Mouse (Mus musculus) hindbrain, embryonic 11.5 days (tissue): Measurements from ENCODE around the gene Pdia3. TPM values are rescaled to one million over a fixed set of nuclear protein-coding genes. Genes with fewer than 3 reads are reported as not detected.
"Not testable (repeated sequence)": the region's sequence is repeated elsewhere in the genome, so short reads cannot be mapped to it uniquely, and the experiment has no call there.

ENCODE experiments used
- ATAC-seq: fragments of 200-750 bp; cut with Nextera tagmentation; 2 replicates; pipeline ENCODE4 v1.8.0; 2017; ENCODE audit warnings: mild to moderate bottlenecking, moderate TSS enrichment, moderate library complexity; ENCODE audit not compliant: low FRiP score
- DNase-seq: peaks from one replicate; pipeline ENCODE4 v3.0.0-alpha.2; 2015; ENCODE audit warnings: low spot score
- H3K27ac ChIP-seq: fragments of 300-500 bp; sonication (generic); 2 replicates; pipeline ENCODE4 v1.5.1; 2014; ENCODE audit warnings: mild to moderate bottlenecking, low read depth, low read length
- H3K27me3 ChIP-seq: fragments of 300-500 bp; sonication (generic); 2 replicates; pipeline ENCODE4 v1.6.1; 2014; ENCODE audit warnings: mild to moderate bottlenecking, low read length, moderate library complexity, mixed read lengths; ENCODE audit not compliant: control insufficient read depth, insufficient read depth
- H3K36me3 ChIP-seq: fragments of 300-500 bp; sonication (generic); 2 replicates; pipeline ENCODE4 v1.6.1; 2014; ENCODE audit warnings: mild to moderate bottlenecking, low read length, moderate library complexity, mixed read lengths; ENCODE audit not compliant: control insufficient read depth, insufficient read depth
- H3K4me1 ChIP-seq: fragments of 300-500 bp; sonication (generic); replicated peaks from 2 replicates; pipeline ENCODE4 v1.6.1; 2014; ENCODE audit warnings: low read length, mixed read lengths; ENCODE audit not compliant: control insufficient read depth, insufficient read depth
- H3K4me2 ChIP-seq: fragments of 300-500 bp; sonication (generic); replicated peaks from 2 replicates; pipeline ENCODE4 v1.6.1; 2014; ENCODE audit warnings: mild to moderate bottlenecking, low read depth, low read length
- H3K4me3 ChIP-seq: fragments of 300-500 bp; sonication (generic); 2 replicates; pipeline ENCODE4 v1.5.1; 2014; ENCODE audit warnings: low read depth, low read length
- H3K9ac ChIP-seq: fragments of 300-500 bp; sonication (generic); 2 replicates; pipeline ENCODE4 v1.6.1; 2014; ENCODE audit warnings: low read depth, low read length
- H3K9me3 ChIP-seq: fragments of 300-500 bp; sonication (generic); 2 replicates; pipeline ENCODE4 v1.6.1; 2016; ENCODE audit warnings: low read length; ENCODE audit not compliant: control insufficient read depth
- WGBS: fragments of 180-500 bp; shearing (Covaris S2); extraction: QIAGEN DNeasy Blood & Tissue Kit; methylation state at CpG from one replicate; pipeline ENCODE4 v1.1.7; 2014; 5-methylcytosine and 5-hydroxymethylcytosine counted together
- polyA plus RNA-seq: library from polyadenylated mRNA; unstranded; fragments of >200 nt; fragmentation: Nextera tagmentation; extraction: Ambion mirVana; gene quantifications from 2 replicates; pipeline ENCODE4 v1.2.1, GENCODE M21; 2014

The Pdia3 gene
- polyA plus RNA-seq, 1 experiment from 2014 or later = 470 TPM

DNA sequence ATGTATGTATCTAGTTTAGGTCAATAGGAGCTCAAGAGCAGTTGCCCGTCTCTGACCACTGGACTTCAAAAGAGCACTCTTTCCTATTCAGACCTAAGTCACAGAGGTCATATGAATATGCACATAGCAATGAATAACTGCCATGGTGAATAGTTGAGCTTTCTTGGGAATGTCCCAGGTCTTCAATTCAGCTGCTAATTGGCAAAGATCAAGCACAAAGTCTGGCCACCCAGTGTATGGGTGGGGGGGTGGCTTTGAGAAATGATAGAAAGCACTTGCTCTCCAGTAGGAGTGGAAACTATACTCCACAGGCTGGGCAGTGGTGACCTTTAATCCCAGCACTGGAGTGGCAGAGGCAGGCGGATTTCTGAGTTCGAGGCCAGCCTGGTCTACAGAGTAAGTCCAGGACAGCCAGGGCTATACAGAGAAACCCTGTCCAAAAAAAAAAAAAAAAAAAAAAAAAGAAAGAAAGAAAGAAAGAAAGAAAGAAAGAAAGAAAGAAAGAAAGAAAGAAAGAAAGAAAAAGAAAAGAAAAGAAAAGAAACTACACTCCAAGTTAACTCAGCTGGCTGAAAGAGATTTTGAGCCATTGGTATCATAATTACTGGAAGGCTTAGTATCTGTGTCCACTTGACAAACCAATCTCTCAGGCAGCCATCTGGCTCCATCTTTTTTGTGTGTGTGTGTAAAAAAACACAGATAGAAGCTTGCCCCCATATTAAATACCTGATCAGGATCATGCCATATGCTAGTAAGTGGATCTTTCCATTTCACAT is 64.1 kb downstream of the Pdia3 start:
- ATAC-seq (no peak), DNase-seq (no peak)
- Histone ChIP-seq H3K4me1 (no peaks in the 10 kb centered on the region), H3K27ac (no peak overlapping the region), H3K4me2 (no peak overlapping the region), H3K27me3 (no peaks in the 10 kb centered on the region), H3K36me3 (no peaks in the 10 kb centered on the region), H3K9ac (no peak overlapping the region), H3K4me3 (no peak overlapping the region), H3K9me3 (no peaks in the 10 kb centered on the region)
- 72% methylated on average over 3 of the region's 3 CpGs for WGBS

DNA sequence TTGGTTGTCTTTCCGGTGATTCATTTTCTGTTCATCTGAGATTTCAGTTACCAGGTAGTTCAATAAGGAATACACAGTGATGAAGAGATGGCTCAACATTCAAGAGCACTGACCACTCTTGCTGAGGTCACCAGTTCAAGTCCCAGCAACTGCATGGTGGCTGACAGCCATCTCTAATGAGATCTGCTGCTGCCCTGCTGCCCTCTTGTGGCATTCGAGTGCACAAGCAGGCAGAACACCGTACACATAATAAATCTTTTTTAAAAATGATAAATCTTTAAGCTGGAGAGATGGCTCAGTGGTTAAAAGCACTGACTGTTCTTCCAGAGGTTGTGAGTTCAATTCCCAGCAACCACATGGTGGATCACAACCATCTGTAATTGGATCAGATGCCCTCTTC is 66.9 kb downstream of the Pdia3 start:
- Histone ChIP-seq H3K36me3 (no peaks in the 10 kb centered on the region), H3K4me3 (no peak overlapping the region), H3K9me3 (no peaks in the 10 kb centered on the region), H3K4me1 (no peaks in the 10 kb centered on the region), H3K4me2 (no peak overlapping the region), H3K9ac (no peak overlapping the region), H3K27ac (no peak overlapping the region), H3K27me3 (no peaks in the 10 kb centered on the region)
- WGBS = 64% methylated on average over 3 of the region's 3 CpGs
- DNase-seq (peak; percentile 35), ATAC-seq (no peak)

DNA sequence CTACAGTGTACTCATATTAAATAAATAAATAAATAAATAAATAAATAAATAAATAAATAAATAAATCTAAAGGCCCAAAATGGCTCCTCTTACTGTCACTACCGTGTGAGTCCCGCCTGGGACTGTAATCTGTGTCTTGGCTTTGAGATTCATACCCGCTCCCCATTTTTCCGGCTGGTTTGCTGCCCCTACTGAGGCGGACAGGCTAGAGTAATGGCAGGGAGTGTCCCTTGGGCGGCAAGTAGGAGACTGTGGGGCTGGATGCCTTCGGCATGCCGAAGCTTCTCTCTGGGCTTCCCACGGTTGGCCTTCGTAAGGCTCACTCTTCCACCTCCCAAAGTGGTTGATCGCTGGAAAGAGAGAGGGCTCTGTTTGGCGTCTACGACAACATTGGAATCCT is 67.3 kb downstream of the Pdia3 start:
- not testable (repeated sequence) for H3K4me2 ChIP-seq, H3K36me3 ChIP-seq, H3K9ac ChIP-seq, DNase-seq, H3K4me3 ChIP-seq, H3K27ac ChIP-seq, H3K27me3 ChIP-seq, H3K4me1 ChIP-seq, H3K9me3 ChIP-seq, ATAC-seq
- WGBS = 87% methylated on average over 13 of the region's 13 CpGs

DNA sequence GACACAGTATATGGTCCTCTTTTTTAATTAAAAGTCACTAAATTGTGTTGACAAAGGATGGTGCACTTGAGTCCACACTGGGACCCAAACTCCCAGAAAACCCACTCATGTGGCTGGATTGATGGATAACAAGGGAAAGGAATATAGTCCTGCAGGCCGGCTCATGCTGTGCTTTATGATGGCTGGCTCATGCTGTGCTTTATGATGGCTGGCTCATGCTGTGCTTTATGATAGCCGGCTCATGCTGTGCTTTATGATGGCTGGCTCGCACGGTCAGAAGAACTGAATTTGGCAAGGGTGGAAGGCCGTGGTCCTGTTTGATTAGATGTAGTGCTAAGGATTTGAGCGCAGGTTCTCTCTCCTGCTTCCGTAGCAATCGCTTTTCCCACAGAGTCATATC is 70.0 kb downstream of the Pdia3 start:
- Histone ChIP-seq H3K36me3 (no peaks in the 10 kb centered on the region), H3K9ac (no peak overlapping the region), H3K4me1 (no peaks in the 10 kb centered on the region), H3K4me2 (no peak overlapping the region), H3K27ac (no peak overlapping the region), H3K9me3 (no peaks in the 10 kb centered on the region), H3K4me3 (no peak overlapping the region), H3K27me3 (no peaks in the 10 kb centered on the region)
- no peak for ATAC-seq
- WGBS = 39% methylated on average over 8 of the region's 8 CpGs
- no peak for DNase-seq

DNA sequence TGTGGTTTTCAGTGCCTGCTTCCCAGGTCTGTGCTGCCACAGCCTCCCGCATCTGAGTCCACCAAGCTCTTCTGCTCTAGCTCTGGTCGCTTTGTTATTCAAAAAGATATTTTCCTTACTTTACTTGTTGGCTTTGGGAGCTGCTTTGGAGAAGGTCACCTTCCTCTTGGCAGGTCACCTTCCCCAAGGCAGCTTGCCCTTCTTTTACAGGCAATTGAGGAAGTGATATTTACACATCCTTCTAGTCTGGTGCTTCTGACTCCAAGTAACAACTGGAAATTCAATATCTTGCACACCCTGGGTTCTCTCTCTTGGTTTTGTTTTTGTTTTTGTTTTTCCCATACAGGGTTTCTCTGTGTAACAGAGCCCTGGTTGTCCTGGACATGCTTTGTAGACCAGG is 70.8 kb downstream of the Pdia3 start:
- not testable (repeated sequence) for H3K27ac ChIP-seq, H3K27me3 ChIP-seq, H3K4me2 ChIP-seq, H3K4me1 ChIP-seq, H3K9me3 ChIP-seq, H3K9ac ChIP-seq, DNase-seq, H3K4me3 ChIP-seq, H3K36me3 ChIP-seq, ATAC-seq
- no CpG with 5 or more reads among the region's 2 CpGs for WGBS

Other genes starting within 250 kb of the Pdia3 start
- gene Tubgcp4, start 243.1 kb upstream of the Pdia3 start, polyA plus RNA-seq = 61.8 and 69.9 TPM in 2 replicates
- 12.3 and 13.7 TPM in 2 replicates for gene Zscan29, start 242.7 kb upstream of the Pdia3 start, polyA plus RNA-seq
- gene Trp53bp1, start 142.4 kb upstream of the Pdia3 start, polyA plus RNA-seq = 132 and 164 TPM in 2 replicates
- gene Map1a, start 124.2 kb upstream of the Pdia3 start, polyA plus RNA-seq = 14.9 and 20.8 TPM in 2 replicates
- 10.9 and 11.8 TPM in 2 replicates for gene Ppip5k1, start 58.4 kb upstream of the Pdia3 start, polyA plus RNA-seq
- 8.5 and 9.2 TPM in 2 replicates for gene Ckmt1, start 56.1 kb upstream of the Pdia3 start, polyA plus RNA-seq
- not detected in 2 replicates for gene Strc, start 26.6 kb upstream of the Pdia3 start, polyA plus RNA-seq
- 1.9 and 2.7 TPM in 2 replicates for gene Catsper2, start within 50 bp of the Pdia3 start, polyA plus RNA-seq
- 3.1 and 3.7 TPM in 2 replicates for gene Ell3, start 30.5 kb downstream of the Pdia3 start, polyA plus RNA-seq
- gene Serf2, start 35.4 kb downstream of the Pdia3 start, polyA plus RNA-seq = 457 and 490 TPM in 2 replicates
- 114 and 116 TPM in 2 replicates for gene Hypk, start 39.5 kb downstream of the Pdia3 start, polyA plus RNA-seq
- gene Serinc4, start 43.0 kb downstream of the Pdia3 start, polyA plus RNA-seq = 0.46 and 0.80 TPM in 2 replicates
- gene Mfap1b, start 60.3 kb downstream of the Pdia3 start, polyA plus RNA-seq = 80.4 and 80.9 TPM in 2 replicates
- gene Mfap1a, start 92.9 kb downstream of the Pdia3 start, polyA plus RNA-seq = 30.9 and 31.5 TPM in 2 replicates
- gene Wdr76, start 92.9 kb downstream of the Pdia3 start, polyA plus RNA-seq = 11.4 and 12.6 TPM in 2 replicates